Mouse (Mus musculus) monocyte, adult 5-6 weeks (primary cell): ENCODE measurements around the gene Copz1. TPM values are rescaled to one million over a fixed set of nuclear protein-coding genes. Genes with fewer than 3 reads are reported as not detected.

Experiments
- total RNA-seq: library from RNA; stranded (forward); fragments of 200-1000, 200-491, 200-594 nt; gene quantifications from 3 replicates; pipeline ENCODE4 v1.2.3, GENCODE M21; 2017

The Copz1 gene
- total RNA-seq, 1 experiment from 2014 or later, result 50.3 TPM

Other genes with a start within 250 kb of the Copz1 start
- 3.2 to 7.1 TPM (median 5.3 TPM) in 3 replicates for gene Smug1, start 105.6 kb upstream of the Copz1 start, total RNA-seq
- gene Cbx5, start 32.9 kb upstream of the Copz1 start, total RNA-seq, result 13.2 to 43.8 TPM (median 33.9 TPM) in 3 replicates
- gene Hnrnpa1, start 32.3 kb upstream of the Copz1 start, total RNA-seq, result 482 to 520 TPM (median 483 TPM) in 3 replicates
- gene Nfe2, start 14.3 kb upstream of the Copz1 start, total RNA-seq, result 85.2 to 136 TPM (median 112 TPM) in 3 replicates
- 0.53 to 1.2 TPM (median 0.87 TPM) in 3 replicates for gene Gpr84, start 37.9 kb downstream of the Copz1 start, total RNA-seq
- gene Zfp385a, start 67.4 kb downstream of the Copz1 start, total RNA-seq, result 0.85 to 3.7 TPM (median 1.7 TPM) in 3 replicates
- 3.1 to 26.6 TPM (median 11.4 TPM) in 3 replicates for gene Itga5, start 94.0 kb downstream of the Copz1 start, total RNA-seq
- gene Gtsf1, start 157.8 kb downstream of the Copz1 start, total RNA-seq, result not detected in 3 replicates
- gene Gtsf2, start 175.8 kb downstream of the Copz1 start, total RNA-seq, result 4.0 TPM in 1 of 3 replicates, not detected in the others
- gene Nckap1l, start 181.1 kb downstream of the Copz1 start, total RNA-seq, result 272 to 295 TPM (median 278 TPM) in 3 replicates
- gene Pde1b, start 230.3 kb downstream of the Copz1 start, total RNA-seq, result 28.6 to 54.5 TPM (median 38.7 TPM) in 3 replicates